Mouse (Mus musculus) monocyte, adult 5-6 weeks (primary cell): ENCODE data around the gene Fgfr2. TPM values are rescaled to one million over a fixed set of nuclear protein-coding genes. Genes with fewer than 3 reads are reported as not detected.
"Not testable (repeated sequence)": the region's sequence is repeated elsewhere in the genome, so short reads cannot be mapped to it uniquely, and the experiment has no call there.

Experiments
- ATAC-seq: fragments of 153-309, 156-312 bp; replicated peaks from 2 replicates; pipeline ENCODE4 v1.8.0; 2017; ENCODE audit warnings: mild to moderate bottlenecking; ENCODE audit not compliant: low TSS enrichment, insufficient number of reproducible peaks, severe bottlenecking, poor library complexity, low FRiP score
- total RNA-seq: library from RNA; stranded (forward); fragments of 200-1000, 200-491, 200-594 nt; gene quantifications from 3 replicates; pipeline ENCODE4 v1.2.3, GENCODE M21; 2017

The Fgfr2 gene
- total RNA-seq, 1 experiment from 2014 or later = not detected

DNA sequence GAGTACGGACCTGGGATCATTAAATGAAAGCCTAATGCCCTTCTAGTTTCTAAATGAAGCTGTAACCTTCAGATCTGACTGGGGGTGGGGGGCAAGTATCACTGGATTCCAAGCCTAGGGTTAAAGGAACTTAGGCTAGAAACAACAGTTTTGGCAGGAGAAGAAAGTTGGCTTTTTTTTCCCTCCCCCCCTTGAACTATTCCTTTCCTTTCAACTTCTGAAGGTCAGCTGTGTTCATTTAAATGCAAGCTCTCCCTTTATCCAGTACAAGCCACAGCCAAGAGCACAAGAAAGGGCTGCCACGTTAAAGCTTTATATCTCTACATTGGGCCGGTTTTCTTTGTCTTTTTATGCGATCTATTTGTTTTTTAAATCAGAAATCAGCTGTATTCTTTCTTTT is 2957.0 kb downstream of the Fgfr2 start:
- ATAC-seq = no peak

DNA sequence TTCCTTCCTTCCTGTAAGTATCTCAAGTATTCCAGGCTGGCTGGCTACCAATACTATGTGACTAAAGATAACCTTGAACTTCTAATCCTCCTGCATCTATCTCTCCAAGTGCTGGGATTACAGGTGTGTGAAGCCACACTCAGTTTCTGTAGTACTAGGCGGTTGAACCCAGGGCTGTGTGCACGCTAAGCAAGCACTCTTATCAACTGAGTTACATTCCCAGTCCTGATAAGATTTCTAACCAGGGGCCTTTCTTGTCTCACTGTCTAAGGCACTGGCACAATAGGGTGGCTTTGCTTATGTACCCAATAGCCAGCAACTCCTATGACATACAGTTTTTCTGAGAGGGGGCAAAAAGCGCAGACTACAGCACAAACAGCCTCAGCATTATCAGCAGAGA is 2957.7 kb downstream of the Fgfr2 start:
- ATAC-seq = no peak

DNA sequence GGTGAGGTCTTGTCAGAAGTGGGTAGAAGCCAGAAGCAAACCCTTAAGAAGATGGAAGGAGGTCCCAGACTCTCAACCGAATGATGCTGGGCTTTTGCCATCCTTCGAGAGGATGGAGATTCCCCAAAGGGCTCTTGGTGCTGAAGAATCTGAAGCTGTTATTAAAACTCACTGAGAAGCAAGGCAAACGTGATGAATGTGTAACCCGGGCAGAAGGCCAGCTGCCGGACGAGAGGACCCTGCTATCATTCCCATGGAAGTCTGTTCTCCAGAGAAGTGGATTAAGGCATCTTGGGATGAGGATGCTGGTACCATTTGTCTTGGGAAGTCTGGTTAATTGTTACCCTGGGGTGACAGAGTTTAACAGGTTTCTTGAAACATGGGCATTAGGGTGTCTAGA is 2960.4 kb downstream of the Fgfr2 start:
- ATAC-seq = no peak

DNA sequence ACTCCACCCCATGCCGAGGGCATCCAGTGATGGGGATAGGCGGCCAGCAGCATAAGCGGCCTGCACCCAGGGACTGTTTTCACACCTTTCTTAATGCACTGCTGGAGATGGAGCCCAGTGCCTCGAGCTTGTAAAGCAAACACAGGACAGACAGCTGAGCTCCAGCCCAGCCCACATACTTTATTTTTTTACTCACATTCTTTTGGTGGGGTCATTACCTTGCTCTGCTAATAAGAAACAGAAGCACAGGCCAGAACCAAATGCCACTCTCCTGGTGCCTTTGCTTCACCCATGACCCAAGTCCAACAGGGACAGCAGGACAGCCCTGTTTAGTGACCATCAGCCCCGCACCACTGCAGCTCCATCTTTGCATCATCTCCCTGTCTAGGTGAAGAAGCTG is 2961.6 kb downstream of the Fgfr2 start:
- no peak for ATAC-seq

DNA sequence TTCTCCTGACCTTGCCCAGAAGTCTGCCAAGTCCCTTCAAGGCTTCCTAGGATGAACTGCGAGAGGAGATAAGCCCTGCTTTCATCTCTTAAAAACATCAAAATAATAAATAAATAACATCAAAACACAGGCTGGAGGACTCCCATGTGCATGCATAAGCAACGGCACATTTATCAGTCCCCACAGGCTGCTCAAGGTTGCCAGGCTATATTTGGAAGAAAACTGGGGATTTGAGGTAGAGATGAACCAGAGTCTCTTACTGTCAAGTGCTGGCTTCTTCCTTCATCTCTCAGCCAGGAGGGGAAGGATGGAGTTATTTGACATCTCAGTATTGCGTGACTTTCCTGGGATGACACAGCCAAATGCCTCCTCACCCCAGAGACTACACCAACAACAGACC is 2964.3 kb downstream of the Fgfr2 start:
- no peak for ATAC-seq

DNA sequence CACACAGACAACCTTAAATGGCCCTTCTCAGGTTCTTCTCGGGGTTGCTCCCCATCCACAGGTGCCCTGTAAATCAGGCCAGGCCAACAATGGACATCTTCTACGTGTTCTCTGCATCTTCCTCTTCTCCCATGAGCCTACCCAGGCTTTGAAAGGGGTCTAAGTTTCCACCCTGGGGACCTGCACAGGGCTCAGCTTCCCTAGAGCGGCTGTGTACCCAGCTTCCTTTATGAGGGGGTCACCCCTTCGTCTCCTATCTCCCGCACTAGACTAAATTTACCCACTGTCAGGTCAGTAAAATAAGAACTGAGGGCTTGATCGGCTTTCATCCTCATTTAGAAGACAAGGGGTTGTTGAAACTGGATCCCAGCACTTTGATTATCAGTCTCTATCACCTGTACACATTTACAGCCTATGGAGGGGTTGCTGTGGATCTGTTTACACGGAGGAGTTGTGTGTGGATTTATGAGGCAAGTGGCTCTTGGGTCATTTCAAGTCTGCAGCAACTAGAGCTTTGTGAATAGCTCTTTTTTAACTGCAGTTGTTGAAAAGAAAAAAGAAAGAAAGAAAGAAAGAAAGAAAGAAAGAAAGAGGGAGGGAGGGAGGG is 2969.7 kb downstream of the Fgfr2 start:
- ATAC-seq = no peak

DNA sequence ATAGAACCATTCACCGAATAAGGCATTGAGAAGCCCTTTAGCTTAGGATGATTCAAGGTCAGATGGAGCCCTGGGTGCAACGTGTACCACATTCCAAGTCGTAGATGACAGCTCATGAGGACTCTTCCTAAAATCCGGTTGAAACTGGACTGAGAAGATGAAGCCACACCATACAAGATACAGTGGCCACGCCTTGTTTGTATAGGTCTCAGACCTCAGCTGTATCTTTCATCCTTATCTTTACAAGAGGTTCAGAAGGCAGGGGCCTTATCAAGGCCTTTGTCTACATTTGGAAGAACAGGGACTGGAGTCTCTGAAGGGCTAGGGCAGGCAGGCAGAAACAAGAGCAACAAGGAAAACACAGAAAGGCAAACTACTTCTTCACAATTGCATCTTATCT is 2974.2 kb downstream of the Fgfr2 start:
- no peak for ATAC-seq

DNA sequence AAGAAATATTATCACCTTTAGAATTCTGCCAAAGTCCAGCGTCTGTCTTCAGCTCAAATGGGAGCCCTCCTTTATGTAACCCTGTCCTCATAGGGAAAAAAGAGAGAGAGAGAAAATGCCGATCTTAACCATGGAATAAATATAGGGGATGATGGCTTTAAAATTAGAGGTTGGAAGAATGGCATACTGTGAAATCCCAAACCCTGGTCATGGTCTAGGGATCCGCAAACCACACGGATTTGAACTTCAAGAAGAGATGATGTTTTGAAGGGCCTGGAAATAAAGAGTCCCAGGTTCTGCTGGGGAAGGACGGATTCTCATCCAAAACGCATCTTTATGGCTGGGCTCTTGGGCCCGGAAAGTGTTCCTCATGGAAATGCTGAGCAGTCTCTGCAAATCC is 2975.9 kb downstream of the Fgfr2 start:
- ATAC-seq = no peak

DNA sequence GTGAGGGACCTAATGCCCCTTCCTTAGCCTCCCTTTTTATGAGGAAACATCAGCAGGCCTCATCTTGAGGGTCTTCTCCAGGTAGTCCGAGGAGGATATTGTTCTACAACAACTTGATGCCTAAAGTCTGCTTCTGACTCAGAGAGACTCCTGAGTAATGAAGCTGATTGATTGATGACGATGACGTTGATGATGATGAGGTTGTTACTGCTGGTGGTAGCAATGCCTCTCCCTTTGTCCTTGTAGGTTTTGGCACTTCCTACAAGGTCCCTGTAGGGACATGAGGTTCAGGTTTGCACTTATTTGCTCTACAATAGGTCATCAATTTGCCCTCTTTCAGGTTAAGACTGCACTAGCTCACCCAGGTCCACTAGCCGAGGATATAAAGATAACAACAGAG is 2977.9 kb downstream of the Fgfr2 start:
- ATAC-seq = no peak

DNA sequence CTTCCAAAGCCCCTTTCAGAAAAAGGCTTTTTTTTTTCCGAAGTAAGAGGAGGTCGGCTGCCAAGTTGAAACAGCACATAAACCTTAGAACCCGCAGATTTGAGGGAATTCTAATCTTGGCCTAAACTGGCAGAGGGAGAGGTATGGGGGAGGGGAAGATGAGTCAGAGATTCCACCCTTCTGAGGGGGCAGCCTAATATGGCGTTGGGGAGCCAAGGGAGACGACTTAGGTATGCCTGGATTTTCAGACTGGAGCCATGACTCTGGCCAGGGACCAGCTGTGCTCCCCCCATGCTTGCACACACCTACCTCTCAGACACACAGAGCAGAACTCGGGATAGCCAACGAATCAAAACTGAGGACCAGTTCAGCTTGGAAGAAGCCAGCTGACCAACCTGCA is 2979.8 kb downstream of the Fgfr2 start:
- ATAC-seq = no peak

DNA sequence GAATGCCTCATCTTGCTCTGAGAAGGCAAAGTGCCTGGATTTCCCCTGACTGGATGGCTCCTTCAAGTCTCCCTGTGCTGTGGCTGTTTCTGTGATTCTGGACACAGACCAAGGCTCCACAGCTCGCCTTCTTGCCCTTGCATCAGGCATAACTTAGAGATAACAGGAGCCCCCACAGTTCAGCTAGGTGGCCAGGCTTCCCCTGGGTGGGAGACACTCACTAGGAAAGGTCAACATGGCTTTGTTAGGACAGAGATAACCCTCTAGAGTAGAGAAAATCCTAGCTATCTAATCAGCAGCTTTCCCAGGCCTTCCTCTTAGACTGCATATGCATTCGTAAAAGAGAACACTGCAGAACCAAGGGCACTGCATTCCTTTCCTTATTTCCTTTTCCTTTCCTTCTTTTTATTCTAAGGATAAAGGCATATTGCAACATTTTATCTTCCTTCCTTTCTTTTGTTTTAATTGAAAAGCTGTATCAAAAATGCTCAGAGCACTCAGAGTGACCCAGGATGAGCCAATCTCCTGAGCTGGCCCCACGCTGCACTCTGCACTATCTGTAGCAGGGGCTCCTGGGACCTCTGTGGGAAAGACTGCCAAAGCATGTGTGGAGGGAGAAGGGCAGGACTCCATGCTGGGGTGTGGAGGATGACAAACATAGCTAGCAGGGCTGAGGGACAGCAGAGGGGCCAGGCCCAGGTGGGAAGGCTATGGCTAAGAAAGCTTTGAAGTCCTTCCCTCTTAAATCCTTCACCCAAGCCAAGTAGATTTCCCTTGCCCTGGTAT is 2981.9 kb downstream of the Fgfr2 start:
- ATAC-seq = no peak

DNA sequence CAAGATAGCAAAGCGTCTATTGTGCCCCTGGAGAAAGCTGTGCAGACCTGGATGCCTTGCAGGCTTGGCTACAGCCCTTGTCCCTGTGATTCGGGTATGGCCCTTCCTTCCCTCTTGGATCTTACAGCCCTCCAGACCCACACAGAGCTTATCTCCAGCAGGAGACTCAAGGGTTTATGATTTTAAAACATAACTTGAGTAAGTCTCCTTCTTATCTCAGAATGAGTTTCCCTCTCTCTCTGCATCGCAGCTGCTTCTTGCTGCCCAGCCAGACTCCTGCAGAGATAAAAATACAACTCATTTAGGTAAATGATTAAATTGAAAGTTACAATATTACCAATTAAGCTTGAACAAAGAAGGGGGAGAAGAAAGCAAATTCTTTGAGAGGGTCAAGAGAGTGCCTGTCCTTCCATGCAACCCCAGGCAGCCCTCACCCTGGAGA is 2988.2 kb downstream of the Fgfr2 start:
- no peak for ATAC-seq

DNA sequence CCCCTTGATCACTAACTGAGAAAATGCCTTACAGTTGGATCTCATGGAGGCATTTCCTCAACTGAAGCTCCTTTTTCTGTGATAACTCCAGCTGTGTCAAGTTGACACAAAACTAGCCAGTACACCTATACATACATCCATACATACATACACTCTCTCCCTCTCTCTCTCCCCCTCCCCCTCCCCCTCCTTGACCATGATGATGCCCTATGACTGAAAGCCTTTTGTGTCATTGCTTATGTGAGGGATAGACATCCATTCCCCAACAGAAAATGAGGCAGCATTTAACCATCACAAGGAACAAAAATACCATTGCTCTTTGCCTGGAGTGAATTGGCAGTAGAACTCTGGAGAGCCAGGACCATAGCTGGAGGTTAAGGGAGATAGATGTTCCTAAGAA is 2988.7 kb downstream of the Fgfr2 start:
- ATAC-seq = not testable (repeated sequence)

DNA sequence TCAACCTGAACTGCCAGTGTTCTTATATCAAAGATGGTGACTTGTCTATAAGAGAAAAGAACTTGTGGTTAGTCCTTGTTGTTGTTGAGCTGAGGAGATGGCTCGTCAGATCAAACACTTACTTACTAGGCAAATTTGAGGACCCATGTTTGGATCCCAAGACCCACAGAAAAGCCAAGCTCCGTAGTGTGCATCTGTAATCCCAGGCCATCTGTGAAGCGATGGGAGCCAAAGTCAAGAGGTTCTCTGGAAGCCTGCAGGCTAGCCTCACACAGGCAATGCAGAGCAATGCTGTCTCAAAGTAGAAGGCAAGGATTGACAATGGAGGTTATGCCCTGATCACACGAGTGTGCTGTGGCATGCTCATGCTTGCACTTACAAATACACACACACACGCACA is 2992.9 kb downstream of the Fgfr2 start:
- ATAC-seq = no peak

DNA sequence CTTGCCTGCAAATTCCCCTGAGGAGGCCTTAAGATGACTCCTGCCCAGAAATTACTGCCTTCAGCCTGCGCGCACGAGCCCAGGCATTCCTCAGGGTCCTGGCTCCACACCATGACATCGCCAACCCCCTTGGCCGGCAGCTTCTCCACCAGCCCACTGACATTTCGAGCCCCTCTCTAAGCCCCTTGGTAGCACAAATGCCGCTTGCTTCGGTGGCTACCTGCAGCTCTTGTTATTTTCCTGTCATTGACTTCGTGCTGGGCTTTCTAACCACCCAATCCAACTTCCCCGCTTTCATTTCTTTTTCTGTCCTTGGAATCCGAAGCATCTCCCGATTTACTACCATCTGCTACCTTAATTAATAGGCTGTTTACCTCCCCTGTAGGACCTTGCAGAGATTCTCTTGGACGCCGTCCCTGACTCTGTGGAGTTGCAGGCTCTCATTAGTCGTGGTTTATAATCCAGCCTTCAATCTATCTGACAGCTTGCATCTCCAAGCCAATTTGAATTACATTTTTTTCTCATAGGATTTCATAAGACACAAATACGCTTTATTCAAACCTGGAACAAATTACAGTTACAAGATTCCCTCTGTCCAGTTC is 2993.7 kb downstream of the Fgfr2 start:
- ATAC-seq = no peak

DNA sequence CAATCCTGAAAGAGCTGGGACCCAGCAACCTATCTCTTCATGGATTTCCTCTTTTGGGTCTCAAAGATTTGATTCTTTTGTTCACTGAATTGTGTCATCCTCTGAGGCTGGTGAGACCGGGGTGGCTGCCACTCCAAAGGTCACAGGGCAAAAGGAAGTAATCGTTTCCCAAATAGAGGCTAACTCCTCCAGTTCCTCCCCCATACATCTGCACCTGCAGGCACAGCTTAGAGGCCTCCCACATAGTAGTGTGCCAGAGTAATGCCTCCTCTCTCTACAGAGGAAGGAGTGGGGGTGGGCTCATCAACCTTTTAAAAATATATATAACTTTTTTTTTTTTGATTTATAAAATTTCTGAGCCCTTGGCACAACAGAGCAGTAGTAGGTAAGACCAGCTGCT is 3001.6 kb downstream of the Fgfr2 start:
- no peak for ATAC-seq

DNA sequence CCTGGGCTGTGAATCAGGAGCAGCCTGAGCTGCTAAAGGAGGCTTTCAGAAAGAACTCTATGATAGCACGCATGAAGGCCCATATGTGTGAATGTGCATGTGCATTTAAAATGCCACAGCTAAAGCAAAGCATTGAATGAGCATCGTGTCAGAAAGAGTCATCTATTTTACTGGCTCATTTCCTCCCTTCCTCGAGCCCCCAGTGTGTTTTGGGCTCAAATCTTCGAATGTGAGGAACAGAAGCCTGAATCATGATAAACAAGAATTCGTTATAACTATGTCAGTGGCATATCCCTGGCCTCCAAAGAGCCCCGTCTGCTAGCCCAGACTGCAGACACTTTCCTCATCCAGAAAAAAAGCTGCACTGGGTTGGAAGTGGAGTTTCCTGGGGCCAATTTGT is 3003.7 kb downstream of the Fgfr2 start:
- no peak for ATAC-seq

DNA sequence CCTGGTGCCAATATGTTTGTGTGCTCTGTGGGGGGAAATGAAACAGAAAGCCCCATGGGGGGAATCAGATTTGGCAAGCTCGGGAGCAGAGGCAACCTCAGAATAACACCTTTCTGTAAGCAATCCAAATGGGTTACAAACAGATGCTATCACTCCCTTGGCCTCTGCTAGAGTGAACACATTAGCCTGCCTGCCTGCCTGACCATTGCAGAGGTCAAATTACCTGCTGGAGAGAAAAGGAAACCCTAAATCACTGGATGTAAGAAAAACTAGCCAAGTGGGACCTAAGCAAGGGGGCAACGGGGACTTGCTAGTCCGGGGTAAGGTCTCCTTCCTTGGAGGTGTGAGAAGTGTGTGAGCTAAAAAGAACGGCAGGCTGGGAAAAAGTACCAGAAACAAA is 3004.4 kb downstream of the Fgfr2 start:
- no peak for ATAC-seq

DNA sequence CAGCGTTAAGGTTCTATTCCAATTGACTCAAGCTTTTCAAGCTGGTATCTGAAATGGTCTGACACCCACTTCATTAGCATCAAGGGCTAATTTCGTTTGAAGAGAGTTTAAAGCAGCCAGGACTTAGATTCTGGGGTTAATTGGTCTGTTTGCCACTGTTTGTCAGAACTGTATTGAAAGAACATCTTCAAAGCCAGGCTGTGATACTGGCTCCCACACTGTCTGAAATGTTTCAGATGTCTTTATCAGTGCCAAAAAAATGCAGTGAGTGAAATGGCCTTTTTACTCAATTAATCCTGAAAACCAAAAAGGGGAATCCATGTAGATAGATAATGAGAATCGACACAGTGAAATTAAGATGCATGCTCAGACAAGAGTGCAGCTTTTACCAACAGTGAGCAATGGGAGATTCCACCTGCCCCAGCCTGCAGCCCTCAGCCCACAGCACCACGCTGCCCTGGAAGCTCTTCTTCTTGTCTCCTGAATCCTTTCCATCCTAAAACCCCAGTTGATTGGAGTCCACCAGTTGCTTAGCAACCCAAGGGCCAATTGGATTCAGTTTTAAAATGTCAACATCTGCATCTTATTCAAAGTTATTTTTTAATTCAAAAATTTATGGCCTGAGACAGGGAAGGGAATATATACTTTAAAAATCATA is 3005.6 kb downstream of the Fgfr2 start:
- no peak for ATAC-seq

DNA sequence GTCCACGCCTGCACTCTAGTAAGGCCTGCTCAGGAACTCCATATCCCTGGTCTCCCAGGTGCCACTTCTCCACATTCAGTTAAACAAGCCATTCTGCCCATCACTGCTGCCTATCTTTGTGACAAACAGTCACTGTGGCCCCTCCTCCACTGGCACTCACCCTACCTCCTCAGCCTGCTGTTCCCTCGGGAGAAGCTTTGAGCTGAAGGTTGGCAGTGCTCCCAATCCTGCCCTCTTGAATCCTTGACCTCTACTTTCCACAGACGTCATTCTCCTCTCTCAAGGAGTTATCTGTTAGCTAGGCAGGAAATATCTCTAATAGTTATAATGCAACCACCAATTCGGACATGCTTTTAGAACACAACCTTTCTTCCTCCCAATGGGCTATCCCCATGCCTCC is 3008.7 kb downstream of the Fgfr2 start:
- ATAC-seq = no peak
